Mouse (Mus musculus) intestine, postnatal 0 days (tissue): ENCODE data around the gene Gm9903. TPM values are rescaled to one million over a fixed set of nuclear protein-coding genes. Genes with fewer than 3 reads are reported as not detected.

Experiments used
- ATAC-seq: fragments of 200-750 bp; cut with Nextera tagmentation; 2 replicates; pipeline ENCODE4 v1.8.0; 2017; ENCODE audit warnings: mild to moderate bottlenecking, moderate TSS enrichment, moderate library complexity
- H3K27ac ChIP-seq: fragments of 300-500 bp; sonication (generic); 2 replicates; pipeline ENCODE4 v1.5.1; 2014; ENCODE audit warnings: mild to moderate bottlenecking, low read depth, low read length, moderate library complexity
- H3K27me3 ChIP-seq: fragments of 300-500 bp; sonication (generic); replicated peaks from 2 replicates; pipeline ENCODE4 v1.6.1; 2014; ENCODE audit warnings: low read length, mixed read lengths; ENCODE audit not compliant: control insufficient read depth, insufficient read depth
- H3K36me3 ChIP-seq: fragments of 300-500 bp; sonication (generic); 2 replicates; pipeline ENCODE4 v1.6.1; 2014; ENCODE audit warnings: mild to moderate bottlenecking, moderate library complexity; ENCODE audit not compliant: control insufficient read depth, insufficient read depth
- H3K4me1 ChIP-seq: fragments of 300-500 bp; sonication (generic); replicated peaks from 2 replicates; pipeline ENCODE4 v1.6.1; 2014; ENCODE audit warnings: antibody characterized with exemption, low read length, mixed read lengths; ENCODE audit not compliant: control insufficient read depth, insufficient read depth
- H3K4me2 ChIP-seq: fragments of 300-500 bp; sonication (generic); replicated peaks from 2 replicates; pipeline ENCODE4 v1.6.1; 2014; ENCODE audit warnings: low read depth, mild to moderate bottlenecking, moderate library complexity
- H3K4me3 ChIP-seq: fragments of 300-500 bp; sonication (generic); 2 replicates; pipeline ENCODE4 v1.5.1; 2014; ENCODE audit warnings: low read depth, low read length
- H3K9ac ChIP-seq: fragments of 300-500 bp; sonication (generic); 2 replicates; pipeline ENCODE4 v1.6.1; 2014; ENCODE audit warnings: mild to moderate bottlenecking, low read depth, low read length
- H3K9me3 ChIP-seq: fragments of 300-500 bp; sonication (generic); 2 replicates; pipeline ENCODE4 v1.6.1; 2016; ENCODE audit warnings: mixed run types; ENCODE audit not compliant: control insufficient read depth
- CTCF ChIP-seq: sonication (generic); IDR thresholded peaks from 2 replicates; pipeline ENCODE4 v1.5.1; 2016; ENCODE audit warnings: low read depth, mild to moderate bottlenecking, control low read depth, antibody characterized with exemption, moderate library complexity
- WGBS: fragments of 180-500 bp; shearing (Covaris S2); extraction: QIAGEN DNeasy Blood & Tissue Kit; methylation state at CpG from one replicate; pipeline ENCODE4 v1.1.7; 2014; 5-methylcytosine and 5-hydroxymethylcytosine counted together
- polyA plus RNA-seq: library from polyadenylated mRNA; unstranded; fragments of >200 nt; fragmentation: Nextera tagmentation; extraction: Ambion mirVana; gene quantifications from 2 replicates; pipeline ENCODE4 v1.2.1, GENCODE M21; 2015

The Gm9903 gene
- polyA plus RNA-seq, 1 experiment from 2014 or later = 0.42 TPM

GRCm38 (mm10) chr5:33651921-33652782 lies 22.4 kb downstream of the Gm9903 start, which contains the start of gene Slbp:
Gene Slbp, minus strand, starts transcription at chr5:33652574.
- no peaks in the 10 kb centered on the region for H3K9me3 ChIP-seq
- peak within 1 kb of the TSS; percentile 74 for H3K4me2 ChIP-seq
- TF ChIP-seq CTCF = no peak
- peak within 1 kb of the TSS; percentile 72 for H3K4me3 ChIP-seq
- no peaks in the 10 kb centered on the region for H3K27me3 ChIP-seq
- peaks cover 28% of the 10 kb centered on the region for H3K36me3 ChIP-seq
- peak; percentile 94 for ATAC-seq
- WGBS = under 1% methylated on average over 82 of the region's 82 CpGs
- H3K4me1 ChIP-seq = 0 out of 2 replicates have a peak, but pooled peaks cover 8% of the 10 kb centered on the region
- H3K27ac ChIP-seq = peak within 1 kb of the TSS; percentile 92
- peak within 1 kb of the TSS; percentile 60 for H3K9ac ChIP-seq

DNA sequence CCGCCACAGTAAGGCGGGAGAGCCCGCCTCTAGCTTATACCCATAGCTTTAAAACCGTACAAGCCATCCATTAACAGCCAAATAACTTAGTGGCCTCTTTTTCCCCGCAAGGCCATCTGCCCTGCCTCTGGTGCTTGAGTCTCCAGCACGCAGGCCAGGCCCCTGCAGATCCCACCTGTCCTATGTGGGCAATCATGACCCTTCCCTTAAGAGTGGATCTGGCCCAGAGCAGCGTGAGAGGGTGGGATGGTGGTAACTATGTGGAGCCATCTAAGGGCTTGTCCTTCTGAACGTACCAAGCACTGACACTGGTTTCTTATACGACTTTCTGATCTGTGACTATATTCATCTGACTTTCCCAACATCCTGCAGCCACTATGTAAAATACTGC lies 23.1 kb downstream of the Gm9903 start:
- Histone ChIP-seq H3K27ac (no peak overlapping the region), H3K4me2 (peak overlapping the region; percentile 74), H3K36me3 (peaks cover 22% of the 10 kb centered on the region), H3K9ac (no peak overlapping the region), H3K4me3 (peak overlapping the region; percentile 72; the same call in 1 of the 2 replicates), H3K4me1 (0 out of 2 replicates have a peak, but pooled peaks cover 8% of the 10 kb centered on the region), H3K9me3 (no peaks in the 10 kb centered on the region), H3K27me3 (no peaks in the 10 kb centered on the region)
- ATAC-seq = no peak
- WGBS = 5% methylated on average over 9 of the region's 9 CpGs
- no peak for TF ChIP-seq CTCF

GRCm38 (mm10) chr5:33654424-33654823 lies 24.7 kb downstream of the Gm9903 start:
- Histone ChIP-seq H3K4me2 (no peak overlapping the region), H3K27me3 (no peaks in the 10 kb centered on the region), H3K4me1 (0 out of 2 replicates have a peak, but pooled peaks cover 8% of the 10 kb centered on the region), H3K36me3 (peaks cover 16% of the 10 kb centered on the region; the same call in 1 of the 2 replicates), H3K27ac (no peak overlapping the region), H3K4me3 (no peak overlapping the region), H3K9ac (no peak overlapping the region), H3K9me3 (no peaks in the 10 kb centered on the region)
- no peak for TF ChIP-seq CTCF
- no peak for ATAC-seq
- 93% methylated on average over 13 of the region's 13 CpGs for WGBS

- Histone ChIP-seq H3K27me3 (no peaks in the 10 kb centered on the region), H3K4me1 (0 out of 2 replicates have a peak, but pooled peaks cover 8% of the 10 kb centered on the region), H3K4me3 (no peak overlapping the region), H3K27ac (no peak overlapping the region), H3K4me2 (no peak overlapping the region), H3K9ac (no peak overlapping the region), H3K36me3 (peaks cover 16% of the 10 kb centered on the region; the same call in 1 of the 2 replicates), H3K9me3 (no peaks in the 10 kb centered on the region)
- TF ChIP-seq CTCF = no peak
- 93% methylated on average over 10 of the region's 10 CpGs for WGBS
- ATAC-seq = no peak
Observed at GRCm38 (mm10) chr5:33655251-33655840, 25.6 kb downstream of the Gm9903 start.

DNA sequence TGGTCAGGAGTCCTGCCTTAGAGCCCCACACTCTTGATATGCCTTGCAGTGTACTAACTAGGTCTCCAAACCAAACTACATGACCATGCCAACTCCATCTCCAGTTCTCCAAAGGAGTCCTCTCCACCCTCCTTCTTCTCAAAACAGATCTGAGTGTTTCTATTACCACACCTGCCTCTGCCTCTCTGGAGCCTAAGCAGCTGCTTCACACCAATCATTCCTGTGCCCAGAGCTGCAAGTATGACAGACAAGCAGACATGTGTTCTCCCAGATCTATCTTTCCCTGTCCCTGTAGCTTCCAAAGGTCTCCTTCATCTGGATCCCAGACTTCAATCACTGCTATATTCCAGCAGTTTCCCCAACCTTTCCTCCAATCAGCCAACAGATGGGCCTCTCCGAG lies 27.0 kb downstream of the Gm9903 start:
- Histone ChIP-seq H3K9ac (peak overlapping the region; percentile 60), H3K4me1 (0 out of 2 replicates have a peak, but pooled peaks cover 8% of the 10 kb centered on the region), H3K4me2 (peak overlapping the region; percentile 72), H3K27me3 (no peaks in the 10 kb centered on the region), H3K4me3 (peak overlapping the region; percentile 86), H3K9me3 (no peaks in the 10 kb centered on the region), H3K36me3 (peaks cover 29% of the 10 kb centered on the region; the same call in 1 of the 2 replicates), H3K27ac (0 out of 2 replicates have a peak overlapping the region, but pooled peaks have one; percentile 79)
- ATAC-seq = no peak
- WGBS = 32% methylated on average over 1 of the region's 1 CpGs
- no peak for TF ChIP-seq CTCF

GRCm38 (mm10) chr5:33657251-33657786 lies 27.6 kb downstream of the Gm9903 start:
- peaks cover 35% of the 10 kb centered on the region; the same call in 1 of the 2 replicates for H3K36me3 ChIP-seq
- no peak for TF ChIP-seq CTCF
- peak overlapping the region; percentile 72 for H3K4me2 ChIP-seq
- peak overlapping the region; percentile 60 for H3K9ac ChIP-seq
- peak overlapping the region; percentile 86 for H3K4me3 ChIP-seq
- peak; percentile 62 for ATAC-seq
- WGBS = under 1% methylated on average over 32 of the region's 32 CpGs
- no peaks in the 10 kb centered on the region for H3K9me3 ChIP-seq
- H3K27ac ChIP-seq = peak overlapping the region; percentile 79
- no peaks in the 10 kb centered on the region for H3K27me3 ChIP-seq
- 0 out of 2 replicates have a peak, but pooled peaks cover 8% of the 10 kb centered on the region for H3K4me1 ChIP-seq
